Mouse (Mus musculus): Measurements from ENCODE around the gene Usp33.

Gene Usp33

GRCm38 (mm10) chr3:152339862-152340557 is 6.3 kb upstream of the Usp33 start, which contains the start of gene Miga1:
Miga1 (minus strand) TSS chr3:152340407.
- peak; percentile 73 to 74 for DNase-seq (ENCODE audit: low spot score in 2 of 2)

- no peak for DNase-seq (ENCODE audit: low spot score in 2 of 2)
These were observed 3.2 kb upstream of the Usp33 start for GRCm38 (mm10) chr3:152342961-152343517.

GRCm38 (mm10) chr3:152346633-152347141 is 409 bp downstream of the Usp33 start:
- DNase-seq (ENCODE audit: low spot score in 2 of 2): peak in 1 of 2 experiments; percentile 17

GRCm38 (mm10) chr3:152347227-152347626 is 949 bp downstream of the Usp33 start:
- DNase-seq (ENCODE audit: low spot score in 2 of 2): no peak

GRCm38 (mm10) chr3:152348011-152348830 is 1.9 kb downstream of the Usp33 start:
- DNase-seq (ENCODE audit: low spot score in 2 of 2): no peak

GRCm38 (mm10) chr3:152350431-152350830 is 4.2 kb downstream of the Usp33 start:
- no peak for DNase-seq (ENCODE audit: low spot score in 2 of 2)

- no peak for DNase-seq (ENCODE audit: low spot score in 2 of 2)
These were observed 4.7 kb downstream of the Usp33 start for GRCm38 (mm10) chr3:152350966-152351365.

GRCm38 (mm10) chr3:152352289-152352688 is 6.0 kb downstream of the Usp33 start:
- no peak for DNase-seq (ENCODE audit: low spot score in 2 of 2)

- DNase-seq (ENCODE audit: low spot score in 2 of 2): no peak
These were observed 7.3 kb downstream of the Usp33 start for GRCm38 (mm10) chr3:152353434-152354177.

- peak; percentile 42 to 44 for DNase-seq (ENCODE audit: low spot score in 2 of 2)
These were observed 9.1 kb downstream of the Usp33 start for GRCm38 (mm10) chr3:152355361-152355760.

GRCm38 (mm10) chr3:152356751-152357150 is 10.5 kb downstream of the Usp33 start:
- DNase-seq (ENCODE audit: low spot score in 2 of 2): no peak

- no peak for DNase-seq (ENCODE audit: low spot score in 2 of 2)
These were observed 12.9 kb downstream of the Usp33 start for GRCm38 (mm10) chr3:152359151-152359550.

- DNase-seq (ENCODE audit: low spot score in 2 of 2): no peak
These were observed 17.9 kb downstream of the Usp33 start for GRCm38 (mm10) chr3:152364181-152364580.

- DNase-seq (ENCODE audit: low spot score in 2 of 2): no peak
These were observed 29.8 kb downstream of the Usp33 start for GRCm38 (mm10) chr3:152376063-152376462.

- DNase-seq (ENCODE audit: low spot score in 2 of 2): no peak
These were observed 37.8 kb downstream of the Usp33 start for GRCm38 (mm10) chr3:152384106-152384505.

GRCm38 (mm10) chr3:152395350-152396277 is 49.3 kb downstream of the Usp33 start, which contains the start of gene Zzz3:
Zzz3 (plus strand) TSS chr3:152395473.
- DNase-seq (ENCODE audit: low spot score in 2 of 2): peak; percentile 88 to 89

- peak; percentile 97 for DNase-seq (ENCODE audit: low spot score in 2 of 2)
These were observed 50.2 kb downstream of the Usp33 start for GRCm38 (mm10) chr3:152396278-152396987.

- peak in 1 of 2 experiments; percentile 24 for DNase-seq (ENCODE audit: low spot score in 2 of 2)
These were observed 50.7 kb downstream of the Usp33 start for GRCm38 (mm10) chr3:152396988-152397314.

GRCm38 (mm10) chr3:152397335-152397940 is 51.2 kb downstream of the Usp33 start:
- DNase-seq (ENCODE audit: low spot score in 2 of 2): peak in 1 of 2 experiments; percentile 12
